Mouse (Mus musculus): ENCODE results near the gene Slc45a1. TPM values are rescaled to one million over a fixed set of nuclear protein-coding genes. Genes with fewer than 3 reads are reported as not detected.
"Not testable (repeated sequence)": the region's sequence is repeated elsewhere in the genome, so short reads cannot be mapped to it uniquely, and the experiment has no call there.

Slc45a1 gene
- total RNA-seq, 2 experiments from 2014 or later, result 40.9 to 41.7 TPM

DNA sequence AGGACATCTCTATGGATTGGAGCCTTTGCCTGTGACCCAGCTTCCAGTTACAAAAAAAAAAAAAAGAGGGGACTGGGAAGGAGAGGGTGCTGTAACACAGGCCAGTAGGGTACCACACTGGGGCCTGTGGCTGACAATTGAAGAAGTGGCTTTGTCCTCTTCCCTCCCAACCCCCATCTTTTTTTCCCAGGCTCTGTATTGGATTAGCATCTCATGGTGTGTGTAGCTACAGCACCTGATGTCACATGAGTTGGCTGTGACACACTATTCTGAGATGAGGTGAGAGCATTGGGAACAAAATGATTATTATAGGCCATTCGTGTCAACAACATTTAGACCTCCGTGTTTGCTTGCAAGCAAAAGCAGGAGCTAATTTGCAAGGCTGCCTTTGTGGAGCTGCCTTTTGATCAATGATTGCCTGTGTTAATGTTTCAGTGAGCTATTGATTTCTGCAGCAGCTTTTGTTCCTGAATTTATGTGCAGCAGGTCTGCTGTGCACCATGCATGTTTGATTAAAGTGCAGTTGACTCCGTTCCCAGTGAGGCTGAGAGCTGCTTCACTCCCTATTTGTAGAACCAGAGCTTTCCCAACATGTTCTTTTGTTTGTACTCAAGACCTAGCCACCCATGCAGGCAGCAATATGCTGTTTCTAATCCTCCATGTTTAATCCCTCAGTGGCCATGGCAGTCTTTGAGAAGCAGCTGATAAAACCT is 45.4 kb downstream of the Slc45a1 start:
- no peak for DNase-seq

DNA sequence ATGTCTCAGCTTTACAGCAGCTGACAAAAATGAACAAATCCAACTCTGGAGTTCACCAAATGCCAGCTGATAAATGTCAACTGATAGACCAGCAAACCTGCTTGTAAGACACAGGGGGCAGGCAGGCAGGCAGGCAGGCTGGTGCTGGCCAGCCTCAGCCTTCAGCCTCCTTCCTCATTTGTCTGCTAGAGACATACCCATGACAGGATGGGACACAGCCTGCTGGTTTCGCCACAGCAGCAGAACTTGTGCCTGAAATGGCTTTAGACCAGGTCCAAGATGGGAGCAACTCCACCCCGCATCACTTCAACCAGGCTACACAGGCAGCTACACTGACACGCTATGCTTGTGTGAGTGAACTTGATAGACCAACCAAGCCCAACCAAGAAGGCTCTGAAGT is 46.2 kb downstream of the Slc45a1 start:
- intact Hi-C loops (cut with DNase I), result no loop called here
- DNase-seq, result no peak

More for the DNA sequence above, 45.4 kb downstream of the Slc45a1 start:
- intact Hi-C loops (cut with DNase I), result no loop called here

DNA sequence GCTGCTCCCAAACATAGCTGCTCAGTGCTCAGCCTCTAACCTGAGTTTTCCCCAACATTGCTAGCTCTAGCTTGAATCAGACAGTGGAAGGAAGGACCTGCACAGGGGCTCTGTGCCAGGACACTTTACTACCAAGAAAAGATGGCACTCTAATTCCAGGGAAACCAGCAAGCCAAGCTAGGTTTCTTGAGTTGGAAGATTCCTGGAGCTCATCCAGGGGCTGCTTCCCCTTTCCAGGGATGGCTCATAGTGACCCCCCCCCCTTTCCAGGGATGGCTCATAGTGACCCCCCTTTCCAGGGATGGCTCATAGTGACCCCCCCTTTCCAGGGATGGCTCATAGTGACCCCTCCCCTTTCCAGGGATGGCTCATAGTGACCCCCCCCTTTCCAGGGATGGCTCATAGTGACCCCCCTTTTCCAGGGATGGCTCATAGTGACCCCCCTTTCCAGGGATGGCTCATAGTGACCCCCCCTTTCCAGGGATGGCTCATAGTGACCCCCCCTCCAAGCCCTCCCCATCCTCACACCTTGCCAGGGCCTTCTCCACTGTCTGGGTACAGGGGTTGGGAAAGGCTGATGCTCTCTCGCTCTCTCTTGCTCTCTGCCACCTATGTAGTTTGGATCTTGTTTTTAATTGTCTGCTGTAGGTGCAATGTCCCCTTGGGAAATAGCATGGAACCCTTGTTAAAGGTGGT is 48.5 kb downstream of the Slc45a1 start:
- intact Hi-C loops (cut with DNase I), result no loop called here
- no peak for DNase-seq

DNA sequence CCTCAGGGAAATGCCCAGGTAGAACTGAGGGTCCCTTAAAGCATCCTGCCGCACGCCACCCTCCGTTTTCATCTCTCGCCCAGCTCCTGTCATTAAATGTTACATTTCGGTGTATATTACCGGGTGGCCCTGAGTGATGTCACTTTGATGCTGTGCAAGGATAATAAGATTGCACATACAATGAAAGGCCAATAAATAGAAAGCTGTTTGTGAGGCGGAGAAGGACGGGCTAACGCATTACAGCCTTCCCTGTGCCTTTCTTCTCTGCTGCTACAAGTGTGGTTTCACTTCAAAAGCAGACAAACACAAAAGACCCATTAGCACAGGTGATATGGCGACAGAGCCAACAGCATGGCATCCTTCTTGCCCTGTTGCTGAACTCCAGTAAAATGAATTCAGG is 50.5 kb downstream of the Slc45a1 start:
- DNase-seq, result no peak
- intact Hi-C loops (cut with DNase I), result no loop called here

DNA sequence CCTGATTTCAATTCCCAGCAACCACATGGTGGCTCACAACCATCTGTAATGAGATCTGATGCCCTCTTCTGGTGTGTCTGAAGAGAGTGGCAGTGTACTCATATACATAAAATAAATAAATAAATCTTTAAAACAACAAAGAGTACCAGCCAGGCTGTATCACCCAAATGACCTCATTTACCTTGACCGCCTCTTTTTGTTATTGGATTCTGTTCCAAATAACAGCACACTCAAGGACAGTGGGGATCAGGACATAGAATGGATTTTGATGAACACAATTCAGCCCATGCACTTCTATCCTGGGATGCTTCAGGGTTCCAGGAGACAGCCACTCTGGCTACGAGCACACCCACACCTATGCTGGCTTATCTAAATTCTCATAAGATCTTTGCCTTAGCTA is 51.5 kb downstream of the Slc45a1 start:
- intact Hi-C loops (cut with DNase I); DNase-seq: not testable (repeated sequence)

DNA sequence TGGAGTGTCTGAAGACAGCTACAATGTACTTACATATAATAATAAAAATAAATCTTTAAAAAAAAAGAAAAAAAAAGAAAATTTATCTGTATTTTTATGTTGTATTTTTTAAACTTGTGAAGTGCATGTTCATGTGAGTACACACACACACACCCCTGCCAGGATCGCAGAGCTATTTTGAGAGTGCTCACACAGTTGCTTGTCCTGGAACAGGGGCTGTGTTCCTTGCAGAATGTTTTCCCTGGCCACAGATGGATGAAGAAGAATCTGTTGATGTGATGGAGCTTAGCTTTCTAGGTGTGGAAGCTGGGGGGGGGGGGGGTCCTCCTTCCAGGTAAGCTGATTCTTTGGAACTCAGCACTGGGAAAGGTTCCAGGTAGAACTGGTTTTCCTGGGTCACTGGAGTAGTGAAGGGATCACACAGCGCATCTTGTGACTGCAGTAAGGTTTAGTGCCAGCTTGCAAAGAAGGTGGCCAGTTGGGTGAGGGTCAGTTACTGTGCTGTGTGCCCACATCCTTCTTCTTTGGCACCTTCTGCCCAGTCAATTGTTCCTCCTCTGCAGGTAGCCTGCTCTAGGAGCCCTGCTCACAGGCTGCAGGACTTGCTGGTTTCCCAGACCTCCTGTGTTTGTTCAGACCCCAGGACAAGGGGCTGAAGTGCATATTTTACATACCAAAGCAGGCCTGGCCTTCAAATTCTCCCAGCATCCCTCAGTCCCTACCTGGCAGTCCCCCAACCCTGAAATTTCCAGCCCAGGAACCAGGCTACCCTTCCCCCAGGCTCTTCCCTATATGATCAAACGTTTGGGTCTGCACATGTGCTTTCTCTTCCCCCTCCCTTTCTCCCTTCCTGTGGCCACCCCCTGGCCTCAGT is 52.6 kb downstream of the Slc45a1 start:
- no peak for DNase-seq

DNA sequence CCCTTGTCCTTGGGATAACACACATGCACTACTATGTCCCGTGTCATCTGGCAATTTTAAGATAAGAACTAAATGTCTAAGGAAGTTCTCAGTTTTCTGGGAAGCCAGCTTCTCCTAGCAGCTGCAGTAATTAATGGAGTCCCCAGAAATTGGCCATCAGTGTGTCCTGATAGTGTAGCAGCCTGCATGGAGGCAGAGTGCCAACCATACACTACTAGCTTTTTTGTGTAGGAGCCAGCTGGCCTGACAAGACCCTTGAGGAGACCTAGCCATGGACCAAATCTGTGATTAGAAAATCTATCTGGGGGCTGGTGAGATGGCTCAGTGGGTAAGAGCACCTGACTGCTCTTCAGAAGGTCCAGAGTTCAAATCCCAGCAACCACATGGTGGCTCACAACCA is 53.3 kb downstream of the Slc45a1 start:
- intact Hi-C loops (cut with DNase I), result no loop called here
- peak; percentile 78 for DNase-seq

More for the DNA sequence above, 52.6 kb downstream of the Slc45a1 start:
- intact Hi-C loops (cut with DNase I), result no loop called here

DNA sequence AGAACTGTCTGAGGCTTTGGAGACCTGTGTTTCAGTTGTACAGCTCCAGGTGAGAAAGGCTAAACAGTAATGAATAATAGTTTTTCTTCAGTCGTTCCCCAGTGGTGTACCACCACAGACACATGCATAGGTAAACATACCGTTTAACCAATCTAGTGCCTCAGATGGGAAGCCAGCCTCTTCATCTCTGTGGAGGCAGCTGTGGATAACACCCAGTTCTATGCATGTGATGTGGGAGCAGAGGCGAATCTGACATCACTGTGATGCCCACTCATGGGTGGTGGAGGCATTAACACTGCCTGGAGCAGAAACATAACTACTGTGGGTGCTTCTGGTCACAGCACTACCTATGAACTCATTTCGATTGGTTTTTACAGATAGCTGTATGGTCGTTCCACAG is 56.0 kb downstream of the Slc45a1 start:
- DNase-seq, result no peak
- intact Hi-C loops (cut with DNase I), result no loop called here

DNA sequence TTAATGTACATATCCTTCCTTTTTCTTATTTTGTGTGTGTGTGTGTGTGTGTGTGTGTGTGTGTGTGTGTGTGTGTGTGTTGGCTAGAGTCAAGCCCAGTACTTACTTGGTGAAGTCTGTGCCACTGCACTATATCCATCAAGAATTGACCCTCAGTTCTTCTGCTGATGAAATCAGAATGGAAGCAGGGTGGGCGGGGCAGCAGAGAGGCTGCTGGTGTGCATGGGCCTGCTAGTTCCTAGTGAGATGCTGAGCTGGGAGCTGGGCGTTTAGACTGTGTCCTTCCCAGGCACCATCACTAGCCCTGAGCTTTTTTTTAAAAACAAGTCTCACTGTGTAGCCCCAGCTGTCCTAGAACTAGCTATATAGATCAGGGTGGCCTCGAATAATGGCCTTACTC is 56.9 kb downstream of the Slc45a1 start:
- intact Hi-C loops (cut with DNase I), result no loop called here
- DNase-seq, result no peak

DNA sequence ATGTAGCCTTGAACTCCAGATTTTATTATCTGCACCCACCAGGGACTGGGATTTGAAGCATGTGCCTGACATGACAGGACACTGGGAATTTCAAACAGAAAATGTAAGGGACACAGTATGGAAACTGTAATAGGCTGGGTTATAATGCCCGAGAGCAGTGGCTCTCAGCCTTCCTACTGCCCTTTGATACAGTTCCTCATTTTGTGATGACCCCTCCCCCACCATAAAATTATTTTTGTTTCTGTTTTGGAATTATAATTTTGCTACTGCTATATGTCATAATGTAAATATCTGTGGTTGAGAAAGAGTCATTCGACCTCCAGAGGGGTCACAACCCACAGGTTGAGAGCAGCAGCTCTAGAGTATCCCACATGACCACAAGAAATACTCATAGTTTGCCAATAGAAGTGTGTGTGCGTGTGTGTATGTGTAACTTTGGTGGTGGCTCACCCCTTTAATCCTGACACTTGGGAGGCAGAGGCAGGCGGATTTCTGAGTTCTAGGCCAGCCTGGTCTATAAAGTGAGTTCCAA is 57.6 kb downstream of the Slc45a1 start:
- intact Hi-C loops (cut with DNase I), result no loop called here

DNA sequence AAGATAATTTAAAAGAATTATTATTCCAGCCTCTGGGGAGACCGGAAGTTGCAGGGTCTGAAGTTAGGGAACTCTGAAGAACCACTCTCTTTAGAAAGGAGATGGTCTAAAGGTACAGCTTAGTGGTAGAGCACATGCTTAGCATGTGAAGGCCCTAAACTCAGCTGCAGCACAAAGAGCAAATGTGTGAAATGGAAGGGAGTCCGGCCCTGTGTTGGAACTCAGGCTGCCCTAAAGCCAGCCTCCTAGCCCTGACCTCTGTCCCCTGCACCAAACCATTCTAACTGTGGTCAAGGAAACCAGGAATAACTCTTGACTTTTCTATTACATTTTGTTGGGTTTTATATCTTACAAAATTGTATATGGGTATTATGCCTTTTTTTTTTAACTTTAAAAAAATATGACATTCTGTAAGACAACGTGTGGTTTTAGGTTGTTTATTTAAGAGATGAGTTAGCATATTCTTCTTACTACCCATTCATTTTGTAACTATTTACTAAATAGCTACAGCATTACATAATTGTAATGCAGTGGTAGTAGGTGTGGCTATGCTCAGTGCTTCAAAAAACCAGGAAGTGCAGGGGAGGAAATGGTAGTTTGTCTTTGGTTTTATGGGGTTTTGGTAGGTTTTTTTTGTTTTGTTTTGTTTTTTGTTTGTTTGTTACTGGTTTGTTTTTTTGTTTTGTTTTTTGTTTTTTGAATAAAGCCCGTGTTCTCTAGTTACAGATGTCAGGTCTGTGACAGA is 58.3 kb downstream of the Slc45a1 start:
- intact Hi-C loops (cut with DNase I), result no loop called here
- no peak for DNase-seq

More for the DNA sequence above, 57.6 kb downstream of the Slc45a1 start:
- no peak for DNase-seq

DNA sequence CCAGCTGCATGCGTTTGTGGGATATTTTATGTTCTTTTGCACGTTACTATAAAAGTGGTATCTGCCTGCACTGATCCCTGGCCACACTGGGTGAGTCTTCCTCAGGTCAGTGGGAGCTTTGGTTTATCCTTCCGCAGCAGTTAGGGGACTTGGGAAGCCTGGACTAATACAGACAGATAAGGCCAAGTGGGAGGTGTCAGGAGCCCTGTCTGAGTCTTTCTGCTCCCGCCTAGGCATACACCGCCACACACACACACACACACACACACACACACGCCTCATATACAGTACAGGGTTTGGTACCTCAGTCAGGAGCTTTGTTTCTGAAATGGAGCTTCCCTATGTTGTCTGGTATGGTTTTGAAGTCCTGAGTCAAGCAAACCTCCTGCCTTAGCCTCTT is 59.9 kb downstream of the Slc45a1 start:
- DNase-seq, result no peak
- intact Hi-C loops (cut with DNase I), result no loop called here

DNA sequence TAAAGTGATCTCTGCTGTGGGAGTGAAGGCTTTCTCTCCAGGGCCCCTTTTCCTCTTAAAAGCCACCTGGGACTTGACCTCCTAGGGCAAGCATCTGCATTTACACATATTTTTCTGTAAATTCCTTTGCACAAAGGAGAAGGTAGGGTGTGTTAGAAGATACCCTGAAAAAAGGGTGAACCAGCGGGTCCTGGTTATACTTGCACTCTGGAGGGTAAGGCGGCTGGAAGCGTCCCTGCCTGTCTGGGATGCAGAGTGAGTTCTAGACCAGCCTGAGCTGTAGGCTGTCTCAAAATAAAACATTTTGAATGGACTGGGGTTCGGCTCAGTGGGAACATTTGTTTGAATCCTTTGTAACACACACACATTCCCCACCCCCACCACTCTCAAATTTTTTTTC is 60.4 kb downstream of the Slc45a1 start:
- no peak for DNase-seq
- intact Hi-C loops (cut with DNase I), result no loop called here

DNA sequence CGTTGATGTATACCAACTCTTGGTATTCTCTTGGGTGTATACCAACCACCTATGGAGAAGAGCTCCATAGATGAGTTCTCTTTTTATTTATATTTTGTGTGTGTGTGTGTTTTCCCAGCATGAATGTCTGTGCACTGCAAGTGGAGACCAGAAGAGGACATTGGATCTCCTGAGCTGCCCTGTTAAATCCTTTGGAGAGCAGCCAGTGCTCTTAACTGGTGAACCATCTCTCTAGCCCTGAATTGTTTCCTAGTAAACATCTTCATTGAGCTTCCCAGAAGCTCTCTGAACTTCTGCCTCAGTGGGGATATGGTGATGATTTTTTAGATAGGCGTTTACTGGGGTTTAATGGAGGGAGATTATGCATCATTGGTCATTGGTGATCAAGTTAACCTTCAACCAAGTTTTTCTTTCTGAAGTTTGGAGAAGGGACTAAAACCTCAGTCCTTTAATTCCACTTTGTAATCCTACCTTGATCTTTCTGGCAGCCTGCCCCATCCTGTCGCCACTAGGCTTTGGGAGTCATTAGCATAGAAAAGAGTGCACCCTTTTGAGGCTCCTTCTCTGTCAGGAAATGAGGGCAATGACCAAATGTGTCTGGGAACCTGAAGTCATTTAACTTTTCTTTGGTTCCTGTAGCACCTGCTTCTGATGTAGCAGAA is 61.2 kb downstream of the Slc45a1 start:
- intact Hi-C loops (cut with DNase I), result no loop called here
- DNase-seq, result no peak

DNA sequence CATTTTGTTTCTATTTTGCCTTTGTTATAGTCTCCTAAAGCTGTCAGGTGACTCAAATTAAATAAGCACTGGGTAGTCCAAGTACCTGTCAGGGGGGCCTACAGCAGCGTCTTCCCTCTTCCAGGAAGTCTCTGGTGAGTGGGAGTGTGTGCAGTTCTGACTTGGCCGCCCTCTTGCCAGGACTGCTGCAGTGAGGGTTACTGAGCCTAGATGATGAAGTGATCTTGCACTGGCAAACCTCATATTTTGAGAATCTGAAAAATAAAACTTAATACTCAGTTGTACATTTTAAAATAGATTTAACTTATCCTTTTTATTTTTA is 63.7 kb downstream of the Slc45a1 start:
- intact Hi-C loops (cut with DNase I), result no loop called here
- no peak for DNase-seq

DNA sequence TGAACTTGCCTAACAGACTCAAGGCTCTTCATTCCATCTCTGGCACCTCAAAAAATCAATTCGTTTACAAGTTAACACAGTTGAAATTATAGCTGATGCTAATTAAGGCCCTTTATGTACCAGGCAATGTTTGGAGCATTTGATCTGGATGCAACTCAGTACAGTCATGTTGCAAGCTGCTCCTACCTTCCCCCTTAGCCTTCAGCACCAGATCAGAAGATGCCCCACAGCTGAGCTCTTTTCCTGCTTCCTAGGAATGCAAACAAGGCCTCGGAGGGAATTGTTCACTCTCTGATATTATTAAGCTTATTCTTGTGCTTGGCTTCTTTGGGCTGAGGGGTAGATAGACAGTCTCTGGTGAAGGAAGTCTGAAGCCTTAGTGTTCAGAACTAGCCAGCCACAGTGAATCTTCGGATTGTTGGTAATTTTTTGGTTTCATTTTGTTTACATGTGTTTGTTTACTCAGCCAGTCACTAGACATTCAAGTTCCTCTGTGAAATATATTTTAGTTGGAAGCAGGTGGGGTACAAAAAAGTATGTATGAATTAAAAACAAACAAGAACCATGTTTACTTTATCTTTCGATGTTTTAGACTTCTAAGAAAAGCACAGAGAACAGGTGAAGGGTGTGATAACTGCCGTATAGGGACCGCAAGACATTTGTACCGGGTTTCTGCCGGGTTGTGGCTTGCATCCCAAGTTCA is 64.2 kb downstream of the Slc45a1 start:
- intact Hi-C loops (cut with DNase I), result no loop called here
- no peak for DNase-seq

DNA sequence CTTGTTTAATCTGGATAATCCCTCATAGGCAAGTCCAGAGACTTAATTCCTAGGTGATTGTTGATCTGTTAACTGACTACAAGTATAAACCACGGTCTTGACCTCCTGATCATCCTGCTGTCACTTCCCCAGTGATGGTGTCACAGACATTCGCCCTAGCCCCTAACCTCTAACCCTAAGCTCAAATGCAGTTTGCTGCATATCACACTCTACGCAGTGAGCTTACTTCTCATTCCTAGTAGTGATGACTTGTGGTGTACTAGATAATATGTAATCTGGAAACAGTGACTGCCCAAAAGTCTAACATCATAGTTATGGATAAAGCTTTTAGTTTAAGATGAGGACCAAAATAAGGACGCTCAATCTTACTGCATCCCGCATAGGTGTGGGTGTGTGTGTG is 65.7 kb downstream of the Slc45a1 start:
- DNase-seq, result no peak
- intact Hi-C loops (cut with DNase I), result no loop called here

DNA sequence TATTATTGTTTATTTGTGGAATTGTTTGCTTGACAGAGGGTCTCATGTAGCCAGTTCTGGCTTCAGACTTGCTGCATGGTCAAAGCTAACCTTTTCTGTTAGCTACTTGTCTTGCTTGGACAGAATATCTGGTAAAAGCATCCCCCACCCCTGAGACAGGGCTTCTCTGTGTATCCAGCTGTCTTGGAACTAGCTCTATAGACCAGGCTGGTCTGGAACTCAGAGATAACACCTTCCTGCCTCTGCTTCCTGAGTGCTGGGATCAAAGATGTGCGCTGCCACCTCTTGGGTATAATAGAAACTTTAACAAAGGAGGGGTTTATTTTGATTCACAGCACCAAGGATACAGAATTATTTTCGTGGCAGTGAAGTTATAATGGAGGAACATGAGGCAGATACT is 66.2 kb downstream of the Slc45a1 start:
- intact Hi-C loops (cut with DNase I), result no loop called here
- DNase-seq, result no peak

DNA sequence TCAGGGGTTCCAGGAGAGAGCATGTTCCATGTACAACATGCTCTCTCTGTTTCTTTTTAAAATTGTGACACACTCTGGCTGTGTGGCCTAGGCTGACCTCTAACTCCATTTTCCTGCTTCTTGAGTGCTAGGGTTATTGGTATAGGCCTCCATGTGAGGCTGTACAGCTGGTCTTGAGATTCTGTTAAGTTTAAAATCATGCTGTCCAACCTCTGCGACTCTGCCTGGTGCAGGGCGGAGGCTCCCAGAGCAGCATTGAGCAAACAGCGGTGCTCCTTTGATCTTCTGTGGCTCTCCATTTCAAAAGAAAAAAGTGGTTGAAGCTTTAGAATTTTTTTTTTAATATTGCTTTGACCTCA is 68.2 kb downstream of the Slc45a1 start:
- intact Hi-C loops (cut with DNase I), result no loop called here
- no peak for DNase-seq

All from left cerebral cortex, postnatal 4 days (tissue).